Mouse (Mus musculus): ENCODE results near the gene Crabp2.

- TF ChIP-seq CTCF (IDR thresholded peaks at IDR 0.05; ENCODE audit: insufficient read depth, low read depth, low read length): peak; percentile 86
- peak; percentile 50 for TF ChIP-seq POLR2A (IDR thresholded peaks at IDR 0.05; ENCODE audit: insufficient read depth, low read depth, low read length)
Measured at GRCm38 (mm10) chr3:87930078-87930795, 18.2 kb upstream of the Crabp2 start, which contains the start of the genes Isg20l2 and Rrnad1.

Measured in olfactory bulb, adult 2 months (tissue).